Mouse (Mus musculus) liver (tissue): ENCODE results near the gene Trib2.

ENCODE experiments used
- DNase-seq: peaks from one replicate; pipeline ENCODE4 v3.0.0-alpha.2; 2020; ENCODE audit warnings: mixed read lengths

Gene Trib2

GRCm38 (mm10) chr12:15813133-15813818 is 3.4 kb downstream of the Trib2 start:
- no peak for DNase-seq

GRCm38 (mm10) chr12:15812139-15812962 is 4.4 kb downstream of the Trib2 start:
- no peak for DNase-seq

- DNase-seq: no peak
Measured at GRCm38 (mm10) chr12:15811682-15812081, 5.0 kb downstream of the Trib2 start.

DNA sequence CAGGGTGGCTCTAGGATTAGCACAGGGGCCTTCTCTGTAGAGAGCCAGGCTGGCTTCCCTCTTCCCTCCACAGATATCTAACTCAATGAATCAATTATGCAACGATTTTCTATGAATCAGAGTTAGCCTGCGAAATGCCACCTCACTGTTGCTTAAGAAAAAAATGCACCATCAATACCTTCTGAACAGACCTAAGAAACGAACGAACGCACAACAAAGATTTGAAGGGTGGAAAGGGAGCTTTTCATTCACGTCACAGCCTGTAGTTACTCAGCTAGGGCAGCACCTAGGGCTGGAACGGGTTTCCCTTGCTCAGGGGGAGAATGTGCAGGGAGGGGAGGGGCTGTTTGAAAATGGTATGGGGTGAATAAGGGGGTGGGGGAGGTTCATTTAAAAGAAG is 5.8 kb downstream of the Trib2 start:
- DNase-seq: no peak

DNA sequence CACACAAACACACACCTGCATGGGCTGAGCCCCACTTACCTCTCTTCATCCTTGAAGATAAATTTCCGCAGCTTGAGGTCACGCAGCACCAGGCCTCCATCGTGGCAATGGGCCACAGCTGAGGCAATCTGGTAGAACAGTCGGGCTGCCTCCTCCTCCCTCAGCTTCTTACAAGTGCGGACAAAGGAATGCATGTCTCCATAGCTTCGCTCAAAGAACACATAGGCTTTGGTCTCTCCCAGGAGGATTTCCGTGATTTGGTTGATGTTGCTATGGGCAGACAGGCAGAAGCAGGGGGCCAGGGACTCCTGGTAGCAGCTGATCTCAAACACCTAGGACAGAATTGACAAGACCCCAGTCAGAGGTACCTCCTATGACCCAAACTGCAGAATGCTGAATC is 7.1 kb downstream of the Trib2 start:
- no peak for DNase-seq

- no peak for DNase-seq
Measured at GRCm38 (mm10) chr12:15809249-15809648, 7.5 kb downstream of the Trib2 start.

DNA sequence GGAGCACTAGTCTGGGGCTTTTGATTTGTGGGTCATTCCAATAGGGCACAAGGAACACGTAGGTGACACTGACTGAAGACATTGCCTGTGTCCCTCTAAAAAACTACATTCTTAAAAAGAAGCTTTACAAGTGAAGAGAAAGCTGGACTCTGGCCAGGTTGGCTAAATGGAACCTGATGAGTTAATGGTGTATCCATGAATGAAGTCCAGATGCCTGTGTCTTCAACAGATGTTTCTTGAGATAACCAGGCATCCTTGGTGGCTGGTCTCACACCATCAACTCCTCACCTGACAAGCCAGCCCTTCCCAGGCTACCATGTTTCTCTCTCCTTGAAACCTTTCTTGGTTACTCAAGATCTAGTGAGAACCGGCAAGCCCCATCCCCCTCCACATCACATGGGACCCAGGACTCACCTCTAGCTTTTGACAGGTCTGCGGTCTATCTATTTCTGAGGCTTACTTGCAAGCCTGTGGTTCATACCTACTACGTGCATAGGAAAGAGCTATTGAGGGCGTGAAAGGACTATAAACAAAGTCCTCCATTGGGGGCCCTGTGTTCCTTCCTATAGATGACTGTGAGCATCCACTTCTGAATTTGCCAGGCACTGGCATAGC is 8.4 kb downstream of the Trib2 start:
- no peak for DNase-seq

GRCm38 (mm10) chr12:15804931-15805331 is 11.8 kb downstream of the Trib2 start:
- DNase-seq: no peak

DNA sequence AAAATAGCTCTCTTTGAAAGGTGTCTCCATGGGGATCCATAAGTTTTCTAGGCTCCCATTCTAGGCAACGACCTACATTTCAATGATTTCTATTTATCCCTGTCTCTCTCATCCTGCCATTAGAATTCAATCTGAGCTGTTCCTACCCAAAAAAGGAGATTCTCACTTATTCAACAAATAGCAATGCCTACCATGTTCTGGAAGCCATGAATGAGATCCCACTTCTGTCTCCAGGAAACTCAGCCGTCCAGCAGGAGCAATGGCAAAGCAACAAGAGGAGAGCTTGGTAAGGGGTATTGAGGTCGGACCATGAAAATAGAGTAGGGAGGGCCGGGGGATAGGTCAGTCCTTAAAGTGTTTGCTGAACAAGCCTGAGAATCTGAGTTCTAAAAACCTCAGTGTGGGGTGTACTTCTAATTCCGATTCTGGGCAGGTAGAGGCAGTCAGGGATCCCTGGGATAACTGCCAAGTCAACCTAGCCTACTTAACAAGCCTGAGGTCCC is 12.7 kb downstream of the Trib2 start:
- no peak for DNase-seq

GRCm38 (mm10) chr12:15801571-15801930 is 15.2 kb downstream of the Trib2 start:
- DNase-seq: no peak

DNA sequence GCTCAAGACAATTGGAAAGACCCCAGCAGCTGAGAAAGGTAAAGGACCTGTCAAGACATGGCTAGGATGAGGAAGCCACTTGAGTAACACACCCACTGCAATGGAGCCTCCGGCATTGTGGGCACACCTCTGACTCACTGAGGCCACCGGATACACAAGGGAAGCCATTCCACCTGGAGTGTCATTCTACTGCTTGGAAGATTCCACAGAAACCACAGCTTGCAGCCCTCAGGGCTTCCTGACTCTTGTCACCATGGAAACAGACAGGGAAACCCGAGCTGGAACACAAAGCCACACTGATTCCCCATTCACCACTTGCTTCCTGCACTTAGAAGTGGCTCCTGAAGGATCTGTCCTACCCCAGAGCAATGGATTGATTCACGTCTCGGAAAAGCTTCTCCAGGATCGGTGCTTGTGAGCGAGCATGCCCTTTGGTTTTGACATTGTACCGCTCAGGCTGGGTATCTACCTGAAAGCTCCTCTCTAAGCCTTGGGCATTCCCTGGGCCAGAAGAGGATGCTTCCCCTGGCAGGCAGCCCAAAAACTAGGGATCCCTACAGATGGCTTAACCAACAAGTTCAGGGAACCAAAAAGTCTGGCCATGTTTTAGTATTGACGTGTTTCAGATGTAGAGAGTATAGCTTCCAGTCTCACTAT is 15.7 kb downstream of the Trib2 start:
- DNase-seq: no peak

DNA sequence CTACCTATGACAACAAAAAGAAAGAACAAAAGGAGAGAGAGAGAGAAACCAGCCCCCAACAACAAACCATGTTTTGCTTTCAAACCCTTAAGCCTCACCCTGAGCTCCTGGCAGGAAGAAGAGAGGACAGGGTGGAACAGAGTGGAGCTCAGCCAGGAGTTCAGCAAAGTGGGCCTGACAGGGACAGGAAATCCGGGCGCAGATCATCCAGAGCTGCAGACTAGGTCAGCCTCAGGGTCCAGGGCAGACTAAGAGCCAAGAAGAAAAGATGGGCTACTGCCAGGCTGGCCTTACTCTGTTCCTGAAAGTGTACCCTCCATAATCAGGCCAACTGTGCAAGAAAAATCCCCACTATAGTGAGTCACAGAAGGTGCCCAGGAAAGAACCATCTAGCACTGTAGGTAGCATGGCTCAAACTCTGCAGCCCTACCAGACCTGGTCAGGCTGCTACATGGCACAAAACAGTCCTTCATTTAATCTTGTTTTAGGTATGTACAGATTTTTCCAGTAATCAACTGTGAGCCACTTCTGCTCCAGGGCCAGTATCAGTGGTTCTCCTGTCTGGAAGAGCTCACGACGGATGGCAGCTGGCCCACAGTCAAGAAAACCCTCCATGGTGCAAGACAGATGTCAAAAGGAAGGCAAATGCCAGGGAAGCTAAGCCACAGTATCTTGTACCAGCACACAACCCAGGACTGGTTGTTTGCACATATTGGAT is 16.4 kb downstream of the Trib2 start:
- DNase-seq: no peak

DNA sequence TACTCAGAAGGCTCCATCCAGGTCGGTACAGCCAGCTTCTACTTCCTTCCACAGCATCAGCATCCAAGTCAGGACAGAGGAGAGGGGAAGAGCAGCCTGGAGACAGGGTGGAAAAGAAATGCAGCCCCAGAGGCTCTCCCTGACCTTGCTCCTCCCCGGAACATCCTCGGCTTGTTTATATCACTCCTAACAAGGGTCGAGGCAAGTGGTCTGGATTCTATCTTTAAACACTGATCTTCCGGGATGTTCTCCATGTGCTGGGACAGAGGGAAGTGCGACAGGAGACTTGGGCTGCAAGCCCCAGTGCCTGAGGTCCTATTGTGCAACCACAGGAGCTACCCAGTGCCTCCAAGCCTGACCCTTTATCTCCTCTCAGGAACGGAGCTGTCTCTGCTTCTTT is 18.7 kb downstream of the Trib2 start:
- no peak for DNase-seq

GRCm38 (mm10) chr12:15795886-15796285 is 20.8 kb downstream of the Trib2 start:
- no peak for DNase-seq

DNA sequence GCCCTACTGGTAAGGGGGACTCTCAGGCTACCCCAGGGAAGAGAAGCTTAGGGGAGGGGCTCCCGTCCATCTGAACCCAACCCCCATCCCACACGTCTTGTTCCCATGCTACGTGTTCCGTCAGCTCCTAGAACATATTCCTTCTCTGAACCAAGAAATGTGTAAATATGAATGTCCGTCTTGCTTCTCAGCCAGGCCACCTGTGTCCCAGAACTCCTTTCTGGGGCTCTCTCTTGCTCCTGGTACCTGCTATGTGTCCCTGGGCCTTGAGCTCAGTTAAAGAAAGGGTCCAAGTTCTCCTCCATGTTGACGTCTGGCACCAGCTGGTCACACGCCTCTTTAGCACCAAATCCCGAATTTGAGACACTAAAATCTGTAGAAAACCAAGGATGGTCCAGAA is 23.4 kb downstream of the Trib2 start:
- DNase-seq: no peak

DNA sequence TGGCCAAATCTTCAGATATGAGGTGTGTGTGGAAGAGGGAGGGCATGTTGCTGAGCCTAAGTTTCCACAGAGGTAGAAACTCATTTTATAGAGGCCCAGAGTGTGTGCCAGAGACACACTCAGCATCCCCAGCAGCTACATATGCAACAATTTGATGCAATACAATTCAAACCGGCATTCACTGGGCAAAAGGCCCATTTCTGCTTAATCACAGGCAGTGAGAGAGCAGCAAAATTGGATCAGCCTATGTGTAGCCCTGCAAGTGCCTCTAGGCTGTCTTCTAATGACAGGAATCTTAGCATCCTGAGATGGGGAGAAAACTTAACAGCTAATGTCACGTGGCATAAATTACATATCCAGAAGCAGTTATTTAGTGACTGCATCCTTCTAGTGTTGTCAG is 26.5 kb downstream of the Trib2 start:
- no peak for DNase-seq

DNA sequence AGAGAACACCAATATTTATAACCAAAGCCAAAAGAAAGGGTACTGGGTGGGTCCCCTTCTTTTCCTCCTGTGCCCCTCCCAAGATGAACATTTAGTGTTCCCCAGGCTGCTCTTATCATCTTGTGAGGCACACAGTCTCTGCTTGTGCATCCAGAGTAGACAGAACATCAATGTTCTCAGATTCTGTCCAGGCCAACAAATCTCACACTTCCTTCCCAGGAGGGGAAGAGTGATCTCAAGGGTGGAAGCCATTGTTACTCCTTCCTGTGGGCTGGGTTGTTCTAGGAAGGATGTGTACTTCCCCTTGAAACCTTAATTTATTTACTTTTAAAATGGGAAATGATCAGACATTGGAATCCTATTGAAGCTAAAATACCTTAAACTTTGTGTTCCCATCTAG is 39.7 kb downstream of the Trib2 start:
- no peak for DNase-seq

DNA sequence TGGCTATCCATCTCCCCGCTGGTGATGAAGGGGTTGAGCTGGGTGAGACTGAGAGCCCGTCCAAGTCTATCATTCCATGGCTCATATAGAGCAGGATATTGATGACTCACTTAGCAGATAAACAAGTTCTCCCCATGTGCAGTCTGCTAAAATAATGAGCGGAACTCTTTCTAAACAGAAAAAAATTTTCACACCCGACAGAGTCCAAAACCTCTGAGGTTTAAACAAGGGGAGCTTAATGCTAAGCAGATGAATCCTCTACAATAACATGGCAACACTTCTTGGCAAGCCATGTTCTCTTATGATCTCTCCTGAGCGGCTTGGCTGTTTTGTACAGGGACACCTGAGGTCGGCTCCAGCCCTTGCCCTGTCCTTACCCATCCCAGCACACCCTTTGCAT is 45.0 kb downstream of the Trib2 start:
- no peak for DNase-seq

GRCm38 (mm10) chr12:15768536-15768935 is 48.2 kb downstream of the Trib2 start:
- no peak for DNase-seq

DNA sequence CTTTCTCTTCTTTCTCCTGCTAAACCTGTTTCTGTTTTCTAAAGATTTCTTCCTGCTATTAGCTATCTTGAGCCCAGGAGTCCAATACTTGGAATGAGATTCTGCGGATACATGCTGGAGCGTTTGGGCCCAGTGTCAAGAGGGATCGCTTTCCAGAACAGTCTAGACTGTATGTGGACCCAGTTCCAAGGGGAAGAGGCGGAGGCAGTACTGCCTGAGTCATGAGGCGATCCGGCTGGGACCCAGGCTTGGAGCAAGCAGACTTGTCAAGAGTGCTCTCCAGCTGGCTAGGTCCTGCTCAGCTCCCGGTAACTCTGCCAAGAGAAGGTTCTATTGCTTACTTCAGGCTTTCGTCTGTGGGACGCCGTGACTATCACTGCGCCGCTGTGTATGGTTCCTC is 50.7 kb downstream of the Trib2 start:
- no peak for DNase-seq

DNA sequence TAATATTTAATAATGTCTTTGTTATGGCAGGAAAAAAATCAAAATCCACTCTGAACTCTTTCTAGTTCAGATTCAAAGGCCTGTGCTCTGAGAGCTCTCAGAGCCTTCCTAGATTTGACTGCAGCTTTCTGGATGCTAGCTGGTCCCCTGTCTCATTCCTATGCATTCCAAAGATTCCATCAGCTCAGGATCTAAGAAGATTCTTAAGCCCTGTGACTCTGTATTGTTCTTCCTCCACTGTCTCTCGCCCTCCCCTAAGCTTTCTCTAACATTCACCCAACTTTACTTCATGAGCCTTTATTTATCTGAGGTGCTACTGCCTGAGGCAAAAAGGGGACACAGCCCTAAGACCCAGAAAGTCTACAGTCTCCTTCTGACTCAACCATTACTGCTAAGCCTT is 51.5 kb downstream of the Trib2 start:
- DNase-seq: no peak

DNA sequence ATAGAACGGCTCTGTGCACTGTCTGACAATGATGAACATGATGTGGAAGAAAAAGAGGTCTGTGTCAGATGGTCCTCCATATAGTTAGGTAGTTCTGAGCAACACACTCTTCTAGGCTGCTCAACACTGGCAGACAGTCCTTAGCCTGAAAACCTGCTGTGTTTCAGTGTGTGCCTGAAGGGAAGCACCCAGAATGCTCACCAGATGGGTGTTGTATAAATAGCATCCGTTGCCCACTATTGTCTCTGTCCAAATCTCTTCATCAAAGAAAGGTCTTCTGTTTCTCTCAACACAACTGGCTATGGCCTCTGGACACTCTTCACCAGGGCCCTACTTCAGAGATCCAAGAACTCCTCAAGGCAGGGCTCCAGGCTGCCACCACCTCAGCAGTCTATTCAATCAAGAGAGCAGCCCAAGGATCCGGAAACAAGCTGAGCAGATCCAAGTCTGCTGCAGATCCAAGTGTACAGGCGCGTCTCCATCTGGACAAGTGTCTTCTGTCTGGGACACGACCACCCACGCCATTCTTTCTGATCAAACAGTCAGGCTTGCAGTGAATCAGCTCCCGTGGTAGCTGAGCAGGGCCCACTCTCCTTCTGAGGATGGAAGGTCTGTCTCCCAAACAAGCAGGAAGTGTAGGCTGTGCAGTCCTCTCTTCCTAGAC is 55.1 kb downstream of the Trib2 start:
- no peak for DNase-seq
